Mouse (Mus musculus): ENCODE data around the gene Hdhd3.

- TF ChIP-seq CTCF (IDR thresholded peaks at IDR 0.05): no peak
- TF ChIP-seq EP300 (IDR thresholded peaks at IDR 0.05; ENCODE audit: insufficient read depth, low read depth, low read length): no peak
These were observed 6.5 kb downstream of the Hdhd3 start for GRCm38 (mm10) chr4:62496815-62497214.

All from heart, adult 2 months (tissue).